In the genomic region with DNA sequence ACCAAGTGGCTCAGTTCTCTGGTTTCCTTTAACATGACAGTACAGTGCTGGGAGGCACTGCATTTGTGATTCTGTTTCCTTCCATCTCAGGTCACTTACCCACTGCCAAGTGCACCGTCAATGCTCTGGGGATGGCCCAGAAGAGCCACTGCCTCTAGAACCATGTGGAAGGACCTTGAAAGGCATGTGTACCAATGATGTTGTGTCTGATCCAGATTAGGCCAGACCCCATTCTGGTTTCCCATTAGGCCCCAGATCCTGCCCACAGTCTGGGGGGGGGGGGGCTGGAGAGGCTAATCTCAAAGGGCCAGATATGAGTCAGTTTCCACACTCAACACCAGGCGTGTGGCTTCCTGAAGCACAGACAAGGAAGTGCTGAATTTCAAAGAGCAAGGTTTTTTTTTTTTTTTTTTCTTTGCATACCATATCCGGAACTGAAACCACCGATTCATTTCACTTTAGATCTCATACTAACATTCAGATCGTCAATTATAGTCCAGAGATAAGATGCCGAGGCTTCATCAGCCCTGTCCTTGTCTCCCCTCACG, we compare ENCODE assay signal across 9 mouse cellular contexts.
DNase-seq lines count a peak whose midpoint lies in the region; ATAC-seq and TF ChIP-seq lines count a peak whose summit lies in the region.
"Had no signal": no experiment of that assay in that cellular context is flagged by ENCODE, and none has a peak within 500 bp of the region (broad histone marks: within the 10 kb centered on the region; RNA-seq: fewer than 3 reads in every experiment).

No protein-coding gene starts in this region.

- dilution Hi-C loops in CH12.LX (cut with MboI; ENCODE audit: extremely low pct_ligation_motif_present, extremely low pct_unique_long_range_greater_than_20kb, low sequenced_read_pairs), result no loop called here

- no peak for DNase-seq in heart, postnatal 25 days (ENCODE audit: low spot score)
- DNase-seq in CH12.LX (ENCODE audit: extremely low read depth), result peak; percentile 91
- peak; percentile 49 for DNase-seq in liver, embryonic 11.5 days (ENCODE audit: low spot score)
- DNase-seq in layer of hippocampus, adult 8-10 months (ENCODE audit: low spot score in 2 of 2), result no peak
- DNase-seq in hindbrain, postnatal 0 days (ENCODE audit: low spot score), result no peak
- DNase-seq: cerebellum, postnatal 25 days had no signal

- ATAC-seq in heart, embryonic 12.5 days (ENCODE audit: insufficient number of reproducible peaks, low FRiP score), result peak; percentile 59
- peak; percentile 79 for ATAC-seq in liver, embryonic 11.5 days (replicated peaks; ENCODE audit: low FRiP score)
- ATAC-seq in midbrain, embryonic 13.5 days, result no peak
- no peak for ATAC-seq in hindbrain, postnatal 0 days

- peak overlapping the region; percentile 16; the same call in 1 of the 2 replicates for H3K4me2 ChIP-seq in heart, embryonic 12.5 days
- H3K4me2 ChIP-seq in CH12.LX (ENCODE audit: insufficient read depth, low read depth, poor library complexity, severe bottlenecking), result peak overlapping the region; percentile 86
- no peak overlapping the region for H3K4me2 ChIP-seq in liver, embryonic 11.5 days
- no peak overlapping the region for H3K4me2 ChIP-seq in midbrain, embryonic 13.5 days (replicated peaks)
- no peak overlapping the region for H3K4me2 ChIP-seq in hindbrain, postnatal 0 days (ENCODE audit: low read depth, low read length)

- no peaks in the 10 kb centered on the region for H3K79me2 ChIP-seq in CH12.LX (replicated peaks; ENCODE audit: control insufficient read depth, extremely low read depth, insufficient read depth, poor library complexity, severe bottlenecking)

- H3K27me3 ChIP-seq in heart, embryonic 12.5 days (replicated peaks), result 0 out of 2 replicates have a peak, but pooled peaks cover 7% of the 10 kb centered on the region
- peaks cover 78% of the 10 kb centered on the region for H3K27me3 ChIP-seq in CH12.LX (replicated peaks)
- H3K27me3 ChIP-seq in liver, embryonic 11.5 days (replicated peaks; ENCODE audit: control insufficient read depth, insufficient read depth, low read length), result peaks cover 3% of the 10 kb centered on the region; the same call in 1 of the 2 replicates
- no peaks in the 10 kb centered on the region for H3K27me3 ChIP-seq in small intestine, adult 2 months (ENCODE audit: control insufficient read depth, insufficient read depth, low read length)
- no peaks in the 10 kb centered on the region for H3K27me3 ChIP-seq in midbrain, embryonic 13.5 days
- H3K27me3 ChIP-seq in hindbrain, postnatal 0 days (ENCODE audit: insufficient read depth, low read length), result no peaks in the 10 kb centered on the region

- in situ Hi-C loops in CH12.LX (cut with MboI; ENCODE audit: low pct_ligation_motif_present, low pct_unique_long_range_greater_than_20kb, low sequenced_read_pairs), result no loop called here

- peak; percentile 95 for TF ChIP-seq EP300 in CH12.LX (IDR thresholded peaks at IDR 0.05; ENCODE audit: low read length)

- no peak overlapping the region for H3K4me3 ChIP-seq in heart, embryonic 12.5 days
- no peak overlapping the region for H3K4me3 ChIP-seq in CH12.LX (replicated peaks in 1 of 3; ENCODE audit: low read depth in 2 of 3, low read length in 2 of 3, poor library complexity in 1 of 3)
- no peak overlapping the region for H3K4me3 ChIP-seq in liver, embryonic 11.5 days (ENCODE audit: low read depth, low read length)
- H3K4me3 ChIP-seq in small intestine, adult 2 months (ENCODE audit: low read depth, low read length), result no peak overlapping the region
- no peak overlapping the region for H3K4me3 ChIP-seq in midbrain, embryonic 13.5 days (replicated peaks)
- H3K4me3 ChIP-seq in hindbrain, postnatal 0 days (ENCODE audit: low read length), result no peak overlapping the region

- no peak overlapping the region for H3K9ac ChIP-seq in heart, embryonic 12.5 days
- H3K9ac ChIP-seq in CH12.LX (ENCODE audit: insufficient read depth, low read depth), result no peak overlapping the region
- no peak overlapping the region for H3K9ac ChIP-seq in liver, embryonic 11.5 days (ENCODE audit: low read depth, low read length)
- H3K9ac ChIP-seq in midbrain, embryonic 13.5 days (replicated peaks), result no peak overlapping the region
- no peak overlapping the region for H3K9ac ChIP-seq in hindbrain, postnatal 0 days (replicated peaks; ENCODE audit: low read length)

- intact Hi-C loops in heart, postnatal 25 days (cut with DNase I), result no loop called here

- TF ChIP-seq POLR2A in CH12.LX (IDR thresholded peaks at IDR 0.05; ENCODE audit: low read depth, low read length), result no peak
- TF ChIP-seq POLR2A in small intestine, adult 2 months (IDR thresholded peaks at IDR 0.05; ENCODE audit: low read depth, low read length), result no peak

- no peak; the same call in 1 of the 2 replicates for TF ChIP-seq RAD21 in CH12.LX (IDR thresholded peaks at IDR 0.05; ENCODE audit: low read depth, low read length)

- H3K36me3 ChIP-seq in heart, embryonic 12.5 days, result no peaks in the 10 kb centered on the region
- no peaks in the 10 kb centered on the region for H3K36me3 ChIP-seq in CH12.LX (replicated peaks in 1 of 2; ENCODE audit: control insufficient read depth in 1 of 2, insufficient read depth in 1 of 2, low read length in 1 of 2)
- H3K36me3 ChIP-seq in liver, embryonic 11.5 days (ENCODE audit: control insufficient read depth, insufficient read depth, low read length), result no peaks in the 10 kb centered on the region
- H3K36me3 ChIP-seq in small intestine, adult 2 months (ENCODE audit: control insufficient read depth, insufficient read depth, low read length), result no peaks in the 10 kb centered on the region
- H3K36me3 ChIP-seq in midbrain, embryonic 13.5 days, result no peaks in the 10 kb centered on the region
- H3K36me3 ChIP-seq in hindbrain, postnatal 0 days (ENCODE audit: insufficient read depth, low read length), result no peaks in the 10 kb centered on the region

- H3K27ac ChIP-seq in heart, embryonic 12.5 days (ENCODE audit: poor library complexity, severe bottlenecking), result no peak overlapping the region
- H3K27ac ChIP-seq in CH12.LX (ENCODE audit: insufficient read depth, low read depth), result no peak overlapping the region
- no peak overlapping the region for H3K27ac ChIP-seq in liver, embryonic 11.5 days (ENCODE audit: low read depth, low read length)
- H3K27ac ChIP-seq in small intestine, adult 2 months (ENCODE audit: insufficient read depth, low read depth, low read length), result peak overlapping the region; percentile 50
- no peak overlapping the region for H3K27ac ChIP-seq in midbrain, embryonic 13.5 days
- no peak overlapping the region for H3K27ac ChIP-seq in hindbrain, postnatal 0 days

- peaks cover 21% of the 10 kb centered on the region for H3K4me1 ChIP-seq in heart, embryonic 12.5 days (replicated peaks)
- H3K4me1 ChIP-seq in CH12.LX (ENCODE audit: control insufficient read depth in 1 of 2, insufficient read depth in 2 of 2), result peaks cover 5 to 33% of the 10 kb centered on the region in 2 experiments; a peak in 3 of 4 replicates
- H3K4me1 ChIP-seq in liver, embryonic 11.5 days (replicated peaks; ENCODE audit: control insufficient read depth, insufficient read depth, low read length), result peaks cover 14% of the 10 kb centered on the region
- peaks cover 14% of the 10 kb centered on the region for H3K4me1 ChIP-seq in small intestine, adult 2 months (ENCODE audit: control insufficient read depth, insufficient read depth, insufficient read length, low read length)
- H3K4me1 ChIP-seq in midbrain, embryonic 13.5 days (replicated peaks), result no peaks in the 10 kb centered on the region
- H3K4me1 ChIP-seq in hindbrain, postnatal 0 days (ENCODE audit: insufficient read depth, low read length), result peaks cover 3% of the 10 kb centered on the region; the same call in 1 of the 2 replicates

- WGBS in heart, embryonic 12.5 days, result 10% methylated on average over 7 of the region's 7 CpGs
- WGBS in liver, embryonic 11.5 days, result 21% methylated on average over 7 of the region's 7 CpGs
- 18% methylated on average over 7 of the region's 7 CpGs for WGBS in small intestine, adult 2 months
- WGBS in midbrain, embryonic 13.5 days, result 91% methylated on average over 7 of the region's 7 CpGs
- 87% methylated on average over 7 of the region's 7 CpGs for WGBS in hindbrain, postnatal 0 days

- TF ChIP-seq CTCF in CH12.LX (conservative IDR thresholded peaks at IDR 0.05 in 1 of 2, IDR thresholded peaks at IDR 0.05 in 1 of 2; ENCODE audit: low read depth in 2 of 2, low read length in 2 of 2), result no peak
- TF ChIP-seq CTCF in small intestine, adult 2 months (IDR thresholded peaks at IDR 0.05; ENCODE audit: extremely low read depth, insufficient read length, insufficient replicate concordance, low read depth, low read length), result no peak
- TF ChIP-seq CTCF in hindbrain, postnatal 0 days (IDR thresholded peaks at IDR 0.05; ENCODE audit: low read depth), result no peak

- H3K9me3 ChIP-seq in heart, embryonic 12.5 days (replicated peaks), result no peaks in the 10 kb centered on the region
- H3K9me3 ChIP-seq in CH12.LX (replicated peaks; ENCODE audit: low read length), result no peaks in the 10 kb centered on the region
- H3K9me3 ChIP-seq in liver, embryonic 11.5 days (ENCODE audit: control insufficient read depth, low read length), result no peaks in the 10 kb centered on the region
- H3K9me3 ChIP-seq in midbrain, embryonic 13.5 days, result no peaks in the 10 kb centered on the region
- no peaks in the 10 kb centered on the region for H3K9me3 ChIP-seq in hindbrain, postnatal 0 days (ENCODE audit: low read length)

TF ChIP-seq in CH12.LX, 34 proteins besides CTCF, POLR2A, EP300 and RAD21 (continues in another document):
- TF ChIP-seq CHD2 (IDR thresholded peaks at IDR 0.05; ENCODE audit: low read length), result peak; percentile 72
- TF ChIP-seq MYC (IDR thresholded peaks at IDR 0.05; ENCODE audit: low read depth, low read length), result peak; percentile 38; the same call in 1 of the 2 replicates
- TF ChIP-seq ELF1 (IDR thresholded peaks at IDR 0.05; ENCODE audit: low read depth, low read length), result peak; percentile 76
- no peak for TF ChIP-seq GABPA (IDR thresholded peaks at IDR 0.05; ENCODE audit: insufficient replicate concordance, low read depth, low read length)
- TF ChIP-seq MAZ (IDR thresholded peaks at IDR 0.05; ENCODE audit: low read depth, low read length), result peak; percentile 86; the same call in 1 of the 2 replicates
- peak; percentile 91 for TF ChIP-seq BHLHE40 (IDR thresholded peaks at IDR 0.05; ENCODE audit: low read depth, low read length)
- peak; percentile 92 for TF ChIP-seq MAFK (IDR thresholded peaks at IDR 0.05; ENCODE audit: insufficient replicate concordance, low read length)
- peak; percentile 98 for TF ChIP-seq ZNF384 (IDR thresholded peaks at IDR 0.05; ENCODE audit: low read depth, low read length)
- TF ChIP-seq JUND (conservative IDR thresholded peaks at IDR 0.05; ENCODE audit: low read depth, low read length), result peak; percentile 85
- TF ChIP-seq ZKSCAN1 (IDR thresholded peaks at IDR 0.05; ENCODE audit: borderline replicate concordance, low read depth, low read length), result no peak
- peak; percentile 76; the same call in 1 of the 2 replicates for TF ChIP-seq MAX (IDR thresholded peaks at IDR 0.05; ENCODE audit: low read length)
- no peak for TF ChIP-seq SMC3 (IDR thresholded peaks at IDR 0.05; ENCODE audit: low read depth, low read length)
- peak; percentile 60; the same call in 1 of the 2 replicates for TF ChIP-seq TCF12 (IDR thresholded peaks at IDR 0.05; ENCODE audit: low read depth, low read length)
- peak; percentile 86 for TF ChIP-seq ETS1 (conservative IDR thresholded peaks at IDR 0.05; ENCODE audit: low read depth, low read length)

Comparison
In these comparisons a context has a peak if more than half of its experiments do, and no peak if none do; other contexts are left out.
1. ATAC-seq: peak in heart, embryonic 12.5 days (single experiment) and liver, embryonic 11.5 days (single experiment); none in midbrain, embryonic 13.5 days (single experiment) and hindbrain, postnatal 0 days (single experiment).
2. H3K4me2 ChIP-seq: peak in heart, embryonic 12.5 days (single experiment) and CH12.LX (single experiment); none in liver, embryonic 11.5 days (single experiment), midbrain, embryonic 13.5 days (single experiment) and hindbrain, postnatal 0 days (single experiment).
3. DNase-seq: peak in CH12.LX (single experiment) and liver, embryonic 11.5 days (single experiment); none in heart, postnatal 25 days (single experiment), layer of hippocampus, adult 8-10 months (0 of 2) and hindbrain, postnatal 0 days (single experiment).